Mouse (Mus musculus): ENCODE measurements around the gene Gm20696. TPM values are rescaled to one million over a fixed set of nuclear protein-coding genes. Genes with fewer than 3 reads are reported as not detected.

Gene Gm20696
- polyA plus RNA-seq, 1 experiment, result 0.24 TPM

DNA sequence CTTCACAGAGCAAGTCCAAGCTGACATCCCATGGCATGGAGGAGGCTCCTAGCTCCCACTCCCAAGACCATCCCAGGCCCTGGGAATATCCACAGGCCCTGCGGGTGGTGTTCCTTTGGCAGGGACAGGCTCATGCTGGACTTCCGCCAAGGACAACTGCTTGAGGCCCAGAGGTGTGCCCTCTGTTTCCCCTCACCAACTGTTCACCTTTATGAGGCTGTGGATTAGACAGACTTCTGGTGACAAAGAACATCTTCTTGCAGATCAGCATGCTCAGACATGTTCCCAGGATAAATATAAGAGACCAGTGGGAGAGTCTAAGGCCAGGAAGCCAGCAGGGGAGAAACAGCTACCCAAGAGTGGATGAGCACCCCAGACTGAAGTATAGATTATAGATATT is 296.7 kb downstream of the Gm20696 start:
- no peak for TF ChIP-seq CTCF (IDR thresholded peaks at IDR 0.05; ENCODE audit: low read depth, low read length)
- no peak for TF ChIP-seq EP300 (IDR thresholded peaks at IDR 0.05; ENCODE audit: insufficient read depth, low read depth, low read length)
- TF ChIP-seq POLR2A (IDR thresholded peaks at IDR 0.05; ENCODE audit: insufficient read depth, low read length), result no peak
- Histone ChIP-seq H3K4me1 (ENCODE audit: control insufficient read depth, insufficient read depth, low read length) (no peaks in the 10 kb centered on the region), H3K27ac (ENCODE audit: insufficient read depth, low read length) (no peak overlapping the region), H3K9me3 (replicated peaks; ENCODE audit: control insufficient read depth, insufficient read depth, low read length, poor library complexity, severe bottlenecking) (no peaks in the 10 kb centered on the region), H3K9ac (ENCODE audit: low read depth, poor library complexity, severe bottlenecking) (no peak overlapping the region), H3K4me3 (ENCODE audit: low read depth, low read length) (no peak overlapping the region), H3K36me3 (ENCODE audit: control insufficient read depth, insufficient read depth, low read length, poor library complexity, severe bottlenecking) (no peaks in the 10 kb centered on the region), H3K27me3 (ENCODE audit: control insufficient read depth, insufficient read depth, low read length, poor library complexity, severe bottlenecking) (no peaks in the 10 kb centered on the region)

DNA sequence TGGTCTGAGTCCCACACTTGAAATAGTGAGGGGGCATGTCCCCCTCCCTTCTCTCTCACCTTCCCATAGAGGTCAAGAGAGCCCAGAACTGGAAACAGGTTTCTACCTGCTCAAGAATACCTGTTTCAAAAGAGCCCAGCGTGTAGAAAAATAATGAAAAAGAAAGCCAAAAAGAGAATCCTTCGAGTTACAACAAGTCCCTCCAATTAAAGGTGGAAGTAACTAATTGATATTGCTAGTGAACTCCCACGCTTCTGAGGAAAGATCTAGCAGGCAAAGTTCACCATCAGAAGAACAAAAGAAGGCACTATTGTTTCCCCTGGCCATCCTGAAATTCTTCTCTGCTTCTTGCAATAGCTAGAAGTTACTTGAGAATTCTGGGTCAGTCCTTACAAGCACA is 297.4 kb downstream of the Gm20696 start:
- no peaks in the 10 kb centered on the region for H3K27me3 ChIP-seq (ENCODE audit: control insufficient read depth, insufficient read depth, low read length, poor library complexity, severe bottlenecking)
- no peaks in the 10 kb centered on the region for H3K9me3 ChIP-seq (replicated peaks; ENCODE audit: control insufficient read depth, insufficient read depth, low read length, poor library complexity, severe bottlenecking)
- no peaks in the 10 kb centered on the region for H3K36me3 ChIP-seq (ENCODE audit: control insufficient read depth, insufficient read depth, low read length, poor library complexity, severe bottlenecking)
- no peak overlapping the region for H3K27ac ChIP-seq (ENCODE audit: insufficient read depth, low read length)
- no peak overlapping the region for H3K4me3 ChIP-seq (ENCODE audit: low read depth, low read length)
- no peaks in the 10 kb centered on the region for H3K4me1 ChIP-seq (ENCODE audit: control insufficient read depth, insufficient read depth, low read length)
- H3K9ac ChIP-seq (ENCODE audit: low read depth, poor library complexity, severe bottlenecking), result no peak overlapping the region
- TF ChIP-seq EP300 (IDR thresholded peaks at IDR 0.05; ENCODE audit: insufficient read depth, low read depth, low read length) (no peak), CTCF (IDR thresholded peaks at IDR 0.05; ENCODE audit: low read depth, low read length) (no peak), POLR2A (IDR thresholded peaks at IDR 0.05; ENCODE audit: insufficient read depth, low read length) (no peak)

- H3K36me3 ChIP-seq (ENCODE audit: control insufficient read depth, insufficient read depth, low read length, poor library complexity, severe bottlenecking), result no peaks in the 10 kb centered on the region
- no peak for TF ChIP-seq EP300 (IDR thresholded peaks at IDR 0.05; ENCODE audit: insufficient read depth, low read depth, low read length)
- TF ChIP-seq CTCF (IDR thresholded peaks at IDR 0.05; ENCODE audit: low read depth, low read length), result no peak
- TF ChIP-seq POLR2A (IDR thresholded peaks at IDR 0.05; ENCODE audit: insufficient read depth, low read length), result no peak
- H3K4me3 ChIP-seq (ENCODE audit: low read depth, low read length), result no peak overlapping the region
- H3K9ac ChIP-seq (ENCODE audit: low read depth, poor library complexity, severe bottlenecking), result no peak overlapping the region
- H3K27ac ChIP-seq (ENCODE audit: insufficient read depth, low read length), result no peak overlapping the region
- no peaks in the 10 kb centered on the region for H3K27me3 ChIP-seq (ENCODE audit: control insufficient read depth, insufficient read depth, low read length, poor library complexity, severe bottlenecking)
- no peaks in the 10 kb centered on the region for H3K9me3 ChIP-seq (replicated peaks; ENCODE audit: control insufficient read depth, insufficient read depth, low read length, poor library complexity, severe bottlenecking)
- no peaks in the 10 kb centered on the region for H3K4me1 ChIP-seq (ENCODE audit: control insufficient read depth, insufficient read depth, low read length)
Measured at GRCm38 (mm10) chr6:99368118-99368753, 298.4 kb downstream of the Gm20696 start.

- no peaks in the 10 kb centered on the region for H3K9me3 ChIP-seq (replicated peaks; ENCODE audit: control insufficient read depth, insufficient read depth, low read length, poor library complexity, severe bottlenecking)
- H3K27me3 ChIP-seq (ENCODE audit: control insufficient read depth, insufficient read depth, low read length, poor library complexity, severe bottlenecking), result no peaks in the 10 kb centered on the region
- no peak overlapping the region for H3K27ac ChIP-seq (ENCODE audit: insufficient read depth, low read length)
- H3K4me1 ChIP-seq (ENCODE audit: control insufficient read depth, insufficient read depth, low read length), result no peaks in the 10 kb centered on the region
- no peak overlapping the region for H3K9ac ChIP-seq (ENCODE audit: low read depth, poor library complexity, severe bottlenecking)
- no peaks in the 10 kb centered on the region for H3K36me3 ChIP-seq (ENCODE audit: control insufficient read depth, insufficient read depth, low read length, poor library complexity, severe bottlenecking)
- H3K4me3 ChIP-seq (ENCODE audit: low read depth, low read length), result no peak overlapping the region
- no peak for TF ChIP-seq CTCF (IDR thresholded peaks at IDR 0.05; ENCODE audit: low read depth, low read length)
- no peak for TF ChIP-seq EP300 (IDR thresholded peaks at IDR 0.05; ENCODE audit: insufficient read depth, low read depth, low read length)
- no peak for TF ChIP-seq POLR2A (IDR thresholded peaks at IDR 0.05; ENCODE audit: insufficient read depth, low read length)
Measured at GRCm38 (mm10) chr6:99364545-99364944, 302.1 kb downstream of the Gm20696 start.

DNA sequence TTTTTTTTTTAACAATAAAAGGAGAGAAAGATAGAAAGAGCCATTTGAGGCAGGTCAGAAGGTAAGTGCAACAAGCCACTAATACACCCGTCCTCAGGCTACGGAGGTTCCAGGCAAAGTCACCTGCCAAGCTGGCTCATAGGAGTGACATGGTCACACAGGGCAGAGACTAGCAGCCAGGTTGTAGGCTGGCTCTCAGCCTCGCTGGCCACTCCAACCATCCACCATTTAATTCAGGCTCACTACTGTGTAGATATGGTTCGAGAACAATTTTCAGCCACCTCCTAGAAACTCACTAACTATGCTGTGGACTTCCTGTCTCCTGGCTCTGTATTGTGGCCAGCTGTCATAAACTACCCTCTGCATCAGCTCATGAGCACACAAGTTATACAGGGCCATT is 306.0 kb downstream of the Gm20696 start:
- no peak overlapping the region for H3K4me3 ChIP-seq (ENCODE audit: low read depth, low read length)
- H3K27me3 ChIP-seq (ENCODE audit: control insufficient read depth, insufficient read depth, low read length, poor library complexity, severe bottlenecking), result no peaks in the 10 kb centered on the region
- H3K4me1 ChIP-seq (ENCODE audit: control insufficient read depth, insufficient read depth, low read length), result no peaks in the 10 kb centered on the region
- TF ChIP-seq CTCF (IDR thresholded peaks at IDR 0.05; ENCODE audit: low read depth, low read length), result no peak
- no peak for TF ChIP-seq POLR2A (IDR thresholded peaks at IDR 0.05; ENCODE audit: insufficient read depth, low read length)
- TF ChIP-seq EP300 (IDR thresholded peaks at IDR 0.05; ENCODE audit: insufficient read depth, low read depth, low read length), result no peak
- no peak overlapping the region for H3K27ac ChIP-seq (ENCODE audit: insufficient read depth, low read length)
- H3K9me3 ChIP-seq (replicated peaks; ENCODE audit: control insufficient read depth, insufficient read depth, low read length, poor library complexity, severe bottlenecking), result no peaks in the 10 kb centered on the region
- no peak overlapping the region for H3K9ac ChIP-seq (ENCODE audit: low read depth, poor library complexity, severe bottlenecking)
- H3K36me3 ChIP-seq (ENCODE audit: control insufficient read depth, insufficient read depth, low read length, poor library complexity, severe bottlenecking), result no peaks in the 10 kb centered on the region

- no peaks in the 10 kb centered on the region for H3K36me3 ChIP-seq (ENCODE audit: control insufficient read depth, insufficient read depth, low read length, poor library complexity, severe bottlenecking)
- H3K4me1 ChIP-seq (ENCODE audit: control insufficient read depth, insufficient read depth, low read length), result no peaks in the 10 kb centered on the region
- no peak for TF ChIP-seq POLR2A (IDR thresholded peaks at IDR 0.05; ENCODE audit: insufficient read depth, low read length)
- no peak overlapping the region for H3K27ac ChIP-seq (ENCODE audit: insufficient read depth, low read length)
- H3K9me3 ChIP-seq (replicated peaks; ENCODE audit: control insufficient read depth, insufficient read depth, low read length, poor library complexity, severe bottlenecking), result no peaks in the 10 kb centered on the region
- H3K27me3 ChIP-seq (ENCODE audit: control insufficient read depth, insufficient read depth, low read length, poor library complexity, severe bottlenecking), result no peaks in the 10 kb centered on the region
- H3K4me3 ChIP-seq (ENCODE audit: low read depth, low read length), result no peak overlapping the region
- H3K9ac ChIP-seq (ENCODE audit: low read depth, poor library complexity, severe bottlenecking), result no peak overlapping the region
Measured at GRCm38 (mm10) chr6:99359765-99360499, 306.7 kb downstream of the Gm20696 start.

Data from ES-Bruce4 (cell line).